Mouse (Mus musculus) heart, embryonic 15.5 days (tissue): Measurements from ENCODE around the gene Ap1s2. TPM values are rescaled to one million over a fixed set of nuclear protein-coding genes. Genes with fewer than 3 reads are reported as not detected.

ENCODE experiments used
- ATAC-seq: fragments of 200-750 bp; cut with Nextera tagmentation; replicated peaks from 2 replicates; pipeline ENCODE4 v1.8.0; 2017; ENCODE audit warnings: low read depth, moderate TSS enrichment; ENCODE audit not compliant: insufficient number of reproducible peaks, insufficient read depth, low FRiP score
- H3K27ac ChIP-seq: fragments of 300-500 bp; sonication (generic); 2 replicates; pipeline ENCODE4 v1.5.1; 2015; ENCODE audit warnings: mild to moderate bottlenecking, inconsistent platforms
- H3K27me3 ChIP-seq: fragments of 300-500 bp; sonication (generic); 2 replicates; pipeline ENCODE4 v1.6.1; 2015; ENCODE audit warnings: inconsistent platforms
- H3K36me3 ChIP-seq: fragments of 300-500 bp; sonication (generic); 2 replicates; pipeline ENCODE4 v1.6.1; 2015; ENCODE audit warnings: mild to moderate bottlenecking, inconsistent platforms
- H3K4me1 ChIP-seq: fragments of 300-500 bp; sonication (generic); replicated peaks from 2 replicates; pipeline ENCODE4 v1.6.1; 2015; ENCODE audit warnings: inconsistent platforms
- H3K4me2 ChIP-seq: fragments of 300-500 bp; sonication (generic); 2 replicates; pipeline ENCODE4 v1.6.1; 2015; ENCODE audit warnings: inconsistent platforms, mild to moderate bottlenecking, moderate library complexity
- H3K4me3 ChIP-seq: fragments of 300-500 bp; sonication (generic); 2 replicates; pipeline ENCODE4 v1.5.1; 2015; ENCODE audit warnings: mild to moderate bottlenecking, inconsistent platforms
- H3K9ac ChIP-seq: fragments of 300-500 bp; sonication (generic); 2 replicates; pipeline ENCODE4 v1.6.1; 2015; ENCODE audit warnings: mild to moderate bottlenecking, inconsistent platforms
- H3K9me3 ChIP-seq: fragments of 300-500 bp; sonication (generic); replicated peaks from 2 replicates; pipeline ENCODE4 v1.6.1; 2016; ENCODE audit warnings: inconsistent platforms
- WGBS: fragments of 180-500 bp; shearing (Covaris S2); methylation state at CpG from one replicate; pipeline ENCODE4 v1.1.7; 2015; ENCODE audit warnings: mixed read lengths; 5-methylcytosine and 5-hydroxymethylcytosine counted together
- polyA plus RNA-seq: library from polyadenylated mRNA; unstranded; fragments of >200 nt; fragmentation: Nextera tagmentation; extraction: Ambion mirVana; gene quantifications from 2 replicates; pipeline ENCODE4 v1.2.1, GENCODE M21; 2015

The Ap1s2 gene
- 16.4 and 18.7 TPM in 2 replicates for polyA plus RNA-seq

- no peaks in the 10 kb centered on the region for H3K36me3 ChIP-seq
- peak within 1 kb of the TSS; percentile 75 for H3K4me3 ChIP-seq
- H3K27me3 ChIP-seq, result no peaks in the 10 kb centered on the region
- no peaks in the 10 kb centered on the region for H3K4me1 ChIP-seq
- peak within 1 kb of the TSS; percentile 65 for H3K4me2 ChIP-seq
- peak within 1 kb of the TSS; percentile 68 for H3K9ac ChIP-seq
- H3K27ac ChIP-seq, result peak within 1 kb of the TSS; percentile 89
- H3K9me3 ChIP-seq, result no peaks in the 10 kb centered on the region
- peak; percentile 99 for ATAC-seq
- WGBS, result 15% methylated on average over 54 of the region's 80 CpGs
These were observed at the start of gene Ap1s2 for GRCm38 (mm10) chrX:163908337-163909250. Gene Ap1s2 (plus strand): TSS chrX:163909017.

DNA sequence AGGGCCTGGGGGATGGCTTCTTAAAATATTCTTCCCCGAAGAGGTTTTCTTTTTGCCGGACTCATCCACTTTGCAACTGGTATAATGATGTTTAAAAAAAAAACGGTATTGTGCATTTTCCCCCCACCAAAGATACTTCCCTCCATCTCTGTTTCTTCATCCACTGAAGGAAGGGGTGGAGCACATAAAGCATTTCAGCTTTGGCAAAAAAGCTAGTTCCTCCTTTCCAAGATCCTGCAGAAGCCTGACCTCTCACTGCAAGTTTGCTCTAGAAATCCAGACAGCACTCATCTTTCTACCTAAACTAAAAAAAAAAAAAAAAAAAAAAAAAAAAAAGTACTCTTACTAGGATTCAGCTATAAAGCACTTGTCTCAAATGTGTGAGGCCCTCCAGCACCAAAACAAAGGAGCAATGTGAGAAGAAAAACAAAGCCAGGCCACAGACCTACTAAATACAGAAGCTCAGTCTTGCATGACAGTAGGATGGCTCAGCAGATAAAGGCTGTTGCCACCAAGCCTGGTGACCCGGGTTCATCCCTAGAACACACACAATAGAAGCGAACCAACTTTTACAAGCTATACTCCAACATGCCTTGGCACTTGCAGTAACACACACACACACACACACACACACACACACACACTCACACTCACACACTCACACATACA is 41.0 kb upstream of the Ap1s2 start:
- no peak overlapping the region for H3K9ac ChIP-seq
- no peak overlapping the region for H3K4me3 ChIP-seq
- no peaks in the 10 kb centered on the region for H3K36me3 ChIP-seq
- WGBS, result 59% methylated on average over 5 of the region's 5 CpGs
- no peak overlapping the region for H3K4me2 ChIP-seq
- H3K4me1 ChIP-seq, result no peaks in the 10 kb centered on the region
- no peak overlapping the region for H3K27ac ChIP-seq
- ATAC-seq, result no peak
- no peaks in the 10 kb centered on the region for H3K9me3 ChIP-seq
- peaks cover 3% of the 10 kb centered on the region; the same call in 1 of the 2 replicates for H3K27me3 ChIP-seq

DNA sequence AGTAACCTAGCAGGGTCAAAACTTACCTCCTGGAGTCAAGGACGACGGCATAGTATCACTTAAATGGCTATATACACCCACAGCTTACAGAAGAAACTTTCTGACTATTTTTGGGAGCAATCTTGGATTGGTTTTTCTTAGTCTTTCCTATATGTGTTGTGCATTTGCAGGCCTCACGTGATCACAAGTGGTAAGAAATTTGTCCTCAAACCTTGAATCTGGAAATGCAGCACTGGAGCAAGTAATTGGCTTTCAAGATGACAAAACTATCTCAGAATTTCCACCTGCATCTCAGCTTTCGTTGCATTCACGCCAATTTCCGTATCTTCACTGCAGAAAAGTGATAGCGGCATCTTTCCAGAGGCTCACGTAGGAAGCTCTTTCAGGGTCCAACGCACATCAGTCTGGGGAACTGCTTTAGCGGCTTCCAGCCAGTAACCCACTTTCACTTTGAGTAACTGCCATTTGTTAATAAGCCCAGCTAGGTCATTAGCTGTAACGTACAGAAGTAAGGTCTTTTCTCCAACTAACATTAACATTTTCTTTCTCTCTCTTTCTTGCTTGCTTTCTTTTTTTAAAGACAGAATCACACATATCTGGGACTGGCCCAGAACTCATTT is 40.0 kb upstream of the Ap1s2 start:
- no peak overlapping the region for H3K4me2 ChIP-seq
- H3K4me1 ChIP-seq, result no peaks in the 10 kb centered on the region
- H3K9me3 ChIP-seq, result no peaks in the 10 kb centered on the region
- no peak overlapping the region for H3K4me3 ChIP-seq
- H3K27ac ChIP-seq, result no peak overlapping the region
- no peak overlapping the region for H3K9ac ChIP-seq
- H3K36me3 ChIP-seq, result no peaks in the 10 kb centered on the region
- WGBS, result 79% methylated on average over 11 of the region's 11 CpGs
- ATAC-seq, result no peak
- H3K27me3 ChIP-seq, result peaks cover 3% of the 10 kb centered on the region; the same call in 1 of the 2 replicates

GRCm38 (mm10) chrX:163875932-163876331 is 32.9 kb upstream of the Ap1s2 start:
- WGBS, result 66% methylated on average over 3 of the region's 3 CpGs
- Histone ChIP-seq H3K27ac (no peak overlapping the region), H3K9me3 (no peaks in the 10 kb centered on the region), H3K9ac (no peak overlapping the region), H3K36me3 (no peaks in the 10 kb centered on the region), H3K27me3 (no peaks in the 10 kb centered on the region), H3K4me2 (no peak overlapping the region), H3K4me3 (no peak overlapping the region), H3K4me1 (peaks cover 7% of the 10 kb centered on the region; the same call in 1 of the 2 replicates)
- ATAC-seq, result no peak

- 64% methylated on average over 4 of the region's 4 CpGs for WGBS
- Histone ChIP-seq H3K4me2 (no peak overlapping the region), H3K4me3 (no peak overlapping the region), H3K9me3 (no peaks in the 10 kb centered on the region), H3K36me3 (no peaks in the 10 kb centered on the region), H3K4me1 (peaks cover 7% of the 10 kb centered on the region; the same call in 1 of the 2 replicates), H3K27me3 (no peaks in the 10 kb centered on the region), H3K27ac (no peak overlapping the region), H3K9ac (no peak overlapping the region)
- ATAC-seq, result no peak
These were observed 32.2 kb upstream of the Ap1s2 start for GRCm38 (mm10) chrX:163876636-163877035.

- Histone ChIP-seq H3K9me3 (no peaks in the 10 kb centered on the region), H3K4me3 (no peak overlapping the region), H3K4me1 (peaks cover 7% of the 10 kb centered on the region; the same call in 1 of the 2 replicates), H3K9ac (no peak overlapping the region), H3K4me2 (0 out of 2 replicates have a peak overlapping the region, but pooled peaks have one; percentile 33), H3K27ac (peak overlapping the region; percentile 24; the same call in 1 of the 2 replicates), H3K27me3 (no peaks in the 10 kb centered on the region), H3K36me3 (no peaks in the 10 kb centered on the region)
- WGBS, result 44% methylated on average over 6 of the region's 6 CpGs
- no peak for ATAC-seq
These were observed 29.8 kb upstream of the Ap1s2 start for GRCm38 (mm10) chrX:163879039-163879438.

DNA sequence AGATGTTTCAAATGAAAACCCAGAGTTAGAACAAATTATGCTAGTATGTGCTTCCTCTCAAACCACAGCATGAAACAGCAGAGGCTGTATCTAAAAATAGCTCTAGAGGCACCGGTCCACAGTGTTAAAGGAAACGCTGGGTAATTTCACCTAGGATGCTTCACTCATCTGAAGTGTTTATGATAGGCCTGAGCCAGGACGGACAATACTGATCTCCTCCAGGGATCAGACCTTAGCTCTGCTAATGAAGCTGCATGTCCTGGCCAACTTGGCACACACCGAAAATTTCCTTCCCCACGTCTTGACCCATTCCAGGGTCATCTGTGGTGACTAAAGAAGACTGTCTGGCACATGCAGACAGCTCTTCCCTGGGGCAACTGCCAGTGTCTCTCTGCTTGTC is 29.4 kb upstream of the Ap1s2 start:
- 38% methylated on average over 5 of the region's 5 CpGs for WGBS
- peak overlapping the region; percentile 33; the same call in 1 of the 2 replicates for H3K4me2 ChIP-seq
- no peaks in the 10 kb centered on the region for H3K9me3 ChIP-seq
- H3K9ac ChIP-seq, result no peak overlapping the region
- no peak overlapping the region for H3K4me3 ChIP-seq
- peak overlapping the region; percentile 24; the same call in 1 of the 2 replicates for H3K27ac ChIP-seq
- 0 out of 2 replicates have a peak, but pooled peaks have one; percentile 10 for ATAC-seq
- no peaks in the 10 kb centered on the region for H3K27me3 ChIP-seq
- H3K36me3 ChIP-seq, result no peaks in the 10 kb centered on the region
- H3K4me1 ChIP-seq, result peaks cover 7% of the 10 kb centered on the region; the same call in 1 of the 2 replicates

GRCm38 (mm10) chrX:163885539-163885981 is 23.3 kb upstream of the Ap1s2 start:
- no peak for ATAC-seq
- WGBS, result 89% methylated on average over 4 of the region's 4 CpGs
- Histone ChIP-seq H3K9me3 (no peaks in the 10 kb centered on the region), H3K27ac (no peak overlapping the region), H3K36me3 (no peaks in the 10 kb centered on the region), H3K4me2 (no peak overlapping the region), H3K9ac (no peak overlapping the region), H3K27me3 (no peaks in the 10 kb centered on the region), H3K4me1 (no peaks in the 10 kb centered on the region), H3K4me3 (no peak overlapping the region)

- H3K36me3 ChIP-seq, result no peaks in the 10 kb centered on the region
- no peak overlapping the region for H3K9ac ChIP-seq
- no peaks in the 10 kb centered on the region for H3K27me3 ChIP-seq
- H3K9me3 ChIP-seq, result no peaks in the 10 kb centered on the region
- H3K27ac ChIP-seq, result no peak overlapping the region
- ATAC-seq, result no peak
- H3K4me3 ChIP-seq, result no peak overlapping the region
- 61% methylated on average over 1 of the region's 1 CpGs for WGBS
- H3K4me2 ChIP-seq, result no peak overlapping the region
- H3K4me1 ChIP-seq, result no peaks in the 10 kb centered on the region
These were observed 11.5 kb upstream of the Ap1s2 start for GRCm38 (mm10) chrX:163897354-163897753.

DNA sequence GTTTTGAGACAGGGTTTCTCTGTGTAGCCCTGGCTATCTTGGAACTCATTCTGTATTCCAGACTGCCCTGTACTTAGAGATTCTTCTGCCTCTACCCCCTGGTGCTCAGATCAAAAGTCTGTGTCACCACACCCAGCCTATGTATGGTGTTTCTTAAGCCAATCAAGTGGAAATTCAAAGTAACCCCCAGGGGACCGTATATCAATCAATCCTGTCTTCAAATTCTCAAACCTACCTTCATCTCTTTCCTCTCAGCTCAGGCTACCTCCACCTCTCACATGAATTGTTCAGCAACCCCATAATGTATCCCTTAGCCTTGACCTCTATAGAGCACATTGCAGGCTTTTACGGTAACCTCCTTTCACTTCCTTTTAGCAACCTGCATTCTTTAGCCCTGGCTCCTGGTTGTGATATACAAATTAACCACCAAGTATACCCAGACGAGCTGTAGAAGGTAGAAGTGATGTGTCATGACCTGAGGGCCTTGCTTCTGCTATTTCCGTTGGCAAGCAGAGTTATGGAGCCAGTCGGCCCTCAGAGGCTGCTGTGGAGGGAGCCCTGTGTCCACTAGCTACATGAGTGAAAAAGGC is 9.3 kb upstream of the Ap1s2 start:
- WGBS, result 46% methylated on average over 5 of the region's 5 CpGs
- H3K4me1 ChIP-seq, result no peaks in the 10 kb centered on the region
- ATAC-seq, result no peak
- no peak overlapping the region for H3K9ac ChIP-seq
- no peak overlapping the region for H3K4me2 ChIP-seq
- no peaks in the 10 kb centered on the region for H3K36me3 ChIP-seq
- H3K9me3 ChIP-seq, result no peaks in the 10 kb centered on the region
- H3K27ac ChIP-seq, result no peak overlapping the region
- no peaks in the 10 kb centered on the region for H3K27me3 ChIP-seq
- H3K4me3 ChIP-seq, result no peak overlapping the region

DNA sequence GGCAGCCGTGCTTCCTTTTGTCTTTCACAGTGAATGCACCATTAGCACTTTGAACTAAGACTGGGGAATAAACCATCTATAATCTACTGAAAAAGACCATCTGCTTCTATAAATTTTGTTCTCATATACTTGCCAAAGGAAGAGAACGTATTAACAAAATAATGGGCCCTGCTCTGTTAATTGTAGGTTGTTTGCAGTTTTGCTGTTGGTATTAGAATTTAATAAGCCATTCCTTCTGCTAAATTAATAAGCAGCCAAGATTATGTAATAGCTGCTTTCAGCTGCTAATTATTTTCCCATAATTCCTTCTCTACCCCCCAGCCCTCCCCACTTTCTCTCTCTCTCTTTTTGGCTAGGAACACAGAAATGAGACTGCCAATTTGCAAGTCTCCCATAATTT is 2.0 kb upstream of the Ap1s2 start:
- WGBS, result 81% methylated on average over 2 of the region's 2 CpGs
- H3K36me3 ChIP-seq, result no peaks in the 10 kb centered on the region
- ATAC-seq, result no peak
- no peaks in the 10 kb centered on the region for H3K9me3 ChIP-seq
- no peak overlapping the region for H3K4me2 ChIP-seq
- H3K4me3 ChIP-seq, result no peak overlapping the region
- no peak overlapping the region for H3K9ac ChIP-seq
- H3K4me1 ChIP-seq, result no peaks in the 10 kb centered on the region
- no peak overlapping the region for H3K27ac ChIP-seq
- no peaks in the 10 kb centered on the region for H3K27me3 ChIP-seq
